Mouse (Mus musculus): Measurements from ENCODE around the gene Kdm6a. TPM values are rescaled to one million over a fixed set of nuclear protein-coding genes. Genes with fewer than 3 reads are reported as not detected.

Kdm6a gene
- polyA plus RNA-seq (2017; shearing (Covaris generic)): 82.8 TPM

GRCm38 (mm10) chrX:18162192-18162857 lies at the start of gene Kdm6a:
Gene Kdm6a (plus strand): TSS chrX:18162575.

DNA sequence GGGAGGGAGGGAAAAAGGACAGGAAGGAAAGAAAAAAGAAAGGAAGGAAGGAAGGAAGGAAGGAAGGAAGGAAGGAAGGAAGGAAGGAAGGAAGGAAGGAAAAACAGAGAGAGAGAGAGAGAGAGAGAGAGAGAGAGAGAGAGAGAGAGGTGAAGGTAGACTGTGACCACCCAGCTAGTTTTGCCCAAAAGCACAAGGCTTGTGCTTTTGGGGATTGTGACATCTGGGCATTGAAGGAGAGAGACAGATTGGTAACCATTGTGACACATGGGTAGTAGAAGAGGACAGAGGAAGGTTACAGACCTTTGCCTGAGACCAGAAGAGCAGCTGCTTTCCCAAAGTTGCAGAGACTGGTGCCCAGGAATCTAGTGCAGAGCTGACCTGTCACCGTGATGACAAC lies 16.8 kb upstream of the Kdm6a start, which contains the start of gene Dusp21:
TSS of gene Dusp21 (plus strand) at position 301 of the 400 bp plus-strand sequence.

Other genes starting within 250 kb of the Kdm6a start
- gene Dusp21, start 16.7 kb upstream of the Kdm6a start, polyA plus RNA-seq (2017; shearing (Covaris generic)): not detected

All from effector memory CD4-positive, alpha-beta T cell, adult 5 months (primary cell).